Mouse (Mus musculus) megakaryocyte, embryonic 14.5 days (primary cell): ENCODE data around the gene Nudt8. TPM values are rescaled to one million over a fixed set of nuclear protein-coding genes. Genes with fewer than 3 reads are reported as not detected.
"Not testable (repeated sequence)": the region's sequence is repeated elsewhere in the genome, so short reads cannot be mapped to it uniquely, and the experiment has no call there.

Experiments used
- H3K27me3 ChIP-seq: replicated peaks from 2 replicates; pipeline ENCODE3; 2012; ENCODE audit warnings: inconsistent platforms
- H3K36me3 ChIP-seq: replicated peaks from 2 replicates; pipeline ENCODE3; 2012; ENCODE audit warnings: low read length, inconsistent platforms, mixed read lengths
- H3K4me1 ChIP-seq: 2 replicates; pipeline ENCODE4 v1.6.1; 2012; ENCODE audit warnings: inconsistent platforms
- H3K4me3 ChIP-seq: replicated peaks from 2 replicates; pipeline ENCODE3; 2012; ENCODE audit warnings: moderate library complexity, mild to moderate bottlenecking, inconsistent platforms
- H3K9me3 ChIP-seq: 2 replicates; pipeline ENCODE4 v1.6.1; 2012; ENCODE audit warnings: inconsistent platforms
- FLI1 ChIP-seq: IDR thresholded peaks from 2 replicates; pipeline ENCODE4 v1.6.1; 2012; ENCODE audit warnings: low read length, inconsistent platforms, mixed read lengths
- GATA1 ChIP-seq: IDR thresholded peaks from 3 replicates; pipeline ENCODE4 v1.6.1; 2012; ENCODE audit warnings: mixed read lengths, low read length, inconsistent platforms, borderline replicate concordance
- polyA plus RNA-seq: library from polyadenylated mRNA; stranded (reverse); fragments of >175 nt; gene quantifications from 2 replicates; pipeline ENCODE4 v1.2.3, GENCODE M21; 2012; ENCODE audit warnings: low replicate concordance; ENCODE audit not compliant: insufficient read depth

Gene Nudt8
- polyA plus RNA-seq, 1 experiment: 19.3 TPM

- Histone ChIP-seq H3K36me3 (no peaks in the 10 kb centered on the region), H3K4me1 (peaks cover 57% of the 10 kb centered on the region), H3K27me3 (peaks cover 4% of the 10 kb centered on the region), H3K4me3 (peak within 1 kb of the TSS; percentile 56), H3K9me3 (peaks cover 3% of the 10 kb centered on the region; the same call in 1 of the 2 replicates)
- TF ChIP-seq FLI1 (no peak), GATA1 (no peak)
Measured at GRCm38 (mm10) chr19:4045966-4046865, 45.8 kb downstream of the Nudt8 start, which contains the start of gene Gstp2. Gstp2 (minus strand) TSS chr19:4046023.

GRCm38 (mm10) chr19:4046866-4047254, 46.5 kb downstream of the Nudt8 start:
- H3K36me3 ChIP-seq: no peaks in the 10 kb centered on the region
- H3K27me3 ChIP-seq: peaks cover 4% of the 10 kb centered on the region
- peaks cover 56% of the 10 kb centered on the region for H3K4me1 ChIP-seq
- TF ChIP-seq FLI1 (no peak), GATA1 (no peak)
- H3K4me3 ChIP-seq: no peak overlapping the region
- H3K9me3 ChIP-seq: peaks cover 4% of the 10 kb centered on the region; the same call in 1 of the 2 replicates

- TF ChIP-seq GATA1: no peak
- TF ChIP-seq FLI1: no peak
- Histone ChIP-seq H3K9me3 (peaks cover 4% of the 10 kb centered on the region; the same call in 1 of the 2 replicates), H3K36me3 (no peaks in the 10 kb centered on the region), H3K4me3 (no peak overlapping the region), H3K27me3 (peaks cover 7% of the 10 kb centered on the region), H3K4me1 (peaks cover 60% of the 10 kb centered on the region)
Measured at GRCm38 (mm10) chr19:4047859-4048258, 47.5 kb downstream of the Nudt8 start.

GRCm38 (mm10) chr19:4049069-4049468, 48.7 kb downstream of the Nudt8 start:
- H3K9me3 ChIP-seq, H3K36me3 ChIP-seq, H3K4me3 ChIP-seq: not testable (repeated sequence)
- Histone ChIP-seq H3K4me1 (peaks cover 53% of the 10 kb centered on the region), H3K27me3 (peaks cover 12% of the 10 kb centered on the region)

GRCm38 (mm10) chr19:4051016-4051415, 50.6 kb downstream of the Nudt8 start:
- peaks cover 4% of the 10 kb centered on the region; the same call in 1 of the 2 replicates for H3K9me3 ChIP-seq
- no peak overlapping the region for H3K4me3 ChIP-seq
- peaks cover 40% of the 10 kb centered on the region for H3K4me1 ChIP-seq
- H3K27me3 ChIP-seq: peaks cover 29% of the 10 kb centered on the region
- TF ChIP-seq FLI1 (no peak), GATA1 (no peak)
- no peaks in the 10 kb centered on the region for H3K36me3 ChIP-seq

Other genes with a start within 250 kb of the Nudt8 start
- 2.1 and 3.5 TPM in 2 replicates for gene Kmt5b, start 233.2 kb upstream of the Nudt8 start, polyA plus RNA-seq
- 6.8 and 18.7 TPM in 2 replicates for gene Chka, start 148.8 kb upstream of the Nudt8 start, polyA plus RNA-seq
- gene Tcirg1, start 93.4 kb upstream of the Nudt8 start, polyA plus RNA-seq: 39.3 and 78.0 TPM in 2 replicates
- 38.8 and 142 TPM in 2 replicates for gene Ndufs8, start 87.8 kb upstream of the Nudt8 start, polyA plus RNA-seq
- gene Aldh3b1, start 70.8 kb upstream of the Nudt8 start, polyA plus RNA-seq: 2.8 TPM in 1 of 2 replicates, not detected in the other
- gene Unc93b1, start 65.4 kb upstream of the Nudt8 start, polyA plus RNA-seq: 30.5 and 188 TPM in 2 replicates
- 0.04 TPM in 1 of 2 replicates, not detected in the other for gene Aldh3b3, start 41.9 kb upstream of the Nudt8 start, polyA plus RNA-seq
- gene Aldh3b2, start 28.3 kb upstream of the Nudt8 start, polyA plus RNA-seq: not detected in 2 replicates
- 6.4 TPM in 1 of 2 replicates, not detected in the other for gene Acy3, start 14.0 kb upstream of the Nudt8 start, polyA plus RNA-seq
- not detected in 2 replicates for gene Tbx10, start 7.8 kb upstream of the Nudt8 start, polyA plus RNA-seq
- 0.74 and 0.93 TPM in 2 replicates for gene Gm49405, start within 50 bp of the Nudt8 start, polyA plus RNA-seq
- gene Doc2g, start 2.7 kb downstream of the Nudt8 start, polyA plus RNA-seq: 2.7 and 7.3 TPM in 2 replicates
- 111 and 122 TPM in 2 replicates for gene Ndufv1, start 12.2 kb downstream of the Nudt8 start, polyA plus RNA-seq
- 128 and 173 TPM in 2 replicates for gene Gstp1, start 37.4 kb downstream of the Nudt8 start, polyA plus RNA-seq
- gene Gstp2, start 45.4 kb downstream of the Nudt8 start, polyA plus RNA-seq: not detected in 2 replicates
- gene Gstp3, start 59.0 kb downstream of the Nudt8 start, polyA plus RNA-seq: not detected in 2 replicates
- not detected in 2 replicates for gene Cabp2, start 81.0 kb downstream of the Nudt8 start, polyA plus RNA-seq
- 140 and 181 TPM in 2 replicates for gene Cdk2ap2, start 96.6 kb downstream of the Nudt8 start, polyA plus RNA-seq
- 122 and 153 TPM in 2 replicates for gene Pitpnm1, start 99.4 kb downstream of the Nudt8 start, polyA plus RNA-seq
- 293 and 434 TPM in 2 replicates for gene Aip, start 125.3 kb downstream of the Nudt8 start, polyA plus RNA-seq
- gene Gpr152, start 139.2 kb downstream of the Nudt8 start, polyA plus RNA-seq: not detected in 2 replicates
- 0.51 and 1.2 TPM in 2 replicates for gene Cabp4, start 143.5 kb downstream of the Nudt8 start, polyA plus RNA-seq
- 110 and 364 TPM in 2 replicates for gene Coro1b, start 148.0 kb downstream of the Nudt8 start, polyA plus RNA-seq
- gene Ptprcap, start 153.0 kb downstream of the Nudt8 start, polyA plus RNA-seq: 777 and 793 TPM in 2 replicates
- 108 and 492 TPM in 2 replicates for gene Rps6kb2, start 162.8 kb downstream of the Nudt8 start, polyA plus RNA-seq
- 1.3 and 5.6 TPM in 2 replicates for gene Carns1, start 174.9 kb downstream of the Nudt8 start, polyA plus RNA-seq
- 24.1 and 31.5 TPM in 2 replicates for gene Tbc1d10c, start 190.7 kb downstream of the Nudt8 start, polyA plus RNA-seq
- 268 and 792 TPM in 2 replicates for gene Ppp1ca, start 191.5 kb downstream of the Nudt8 start, polyA plus RNA-seq
- gene Rad9a, start 201.1 kb downstream of the Nudt8 start, polyA plus RNA-seq: 22.1 and 24.3 TPM in 2 replicates
- 0.09 and 2.0 TPM in 2 replicates for gene Clcf1, start 213.7 kb downstream of the Nudt8 start, polyA plus RNA-seq
- gene AC109138.7, start 213.8 kb downstream of the Nudt8 start, polyA plus RNA-seq: 8.5 and 73.0 TPM in 2 replicates
- gene Pold4, start 231.3 kb downstream of the Nudt8 start, polyA plus RNA-seq: 67.5 and 91.7 TPM in 2 replicates